Mouse (Mus musculus): ENCODE results near the gene Rom1. TPM values are rescaled to one million over a fixed set of nuclear protein-coding genes. Genes with fewer than 3 reads are reported as not detected.

The Rom1 gene
- polyA plus RNA-seq, 1 experiment: 8.2 TPM

GRCm38 (mm10) chr19:8965075-8965474 is 35.9 kb upstream of the Rom1 start:
- H3K9me3 ChIP-seq: no peaks in the 10 kb centered on the region
- H3K4me3 ChIP-seq (replicated peaks): peak overlapping the region; percentile 18
- peaks cover 53% of the 10 kb centered on the region for H3K4me1 ChIP-seq
- H3K36me3 ChIP-seq (replicated peaks; ENCODE audit: low read length): peaks cover 78% of the 10 kb centered on the region
- no peak for TF ChIP-seq GATA1 (IDR thresholded peaks at IDR 0.05; ENCODE audit: borderline replicate concordance, low read length)
- no peak for TF ChIP-seq FLI1 (IDR thresholded peaks at IDR 0.05; ENCODE audit: low read length)
- no peaks in the 10 kb centered on the region for H3K27me3 ChIP-seq (replicated peaks)

- Histone ChIP-seq H3K36me3 (replicated peaks; ENCODE audit: low read length) (peaks cover 86% of the 10 kb centered on the region), H3K27me3 (replicated peaks) (no peaks in the 10 kb centered on the region), H3K4me1 (peaks cover 45% of the 10 kb centered on the region), H3K4me3 (replicated peaks) (no peak overlapping the region), H3K9me3 (no peaks in the 10 kb centered on the region)
- no peak for TF ChIP-seq FLI1 (IDR thresholded peaks at IDR 0.05; ENCODE audit: low read length)
- no peak for TF ChIP-seq GATA1 (IDR thresholded peaks at IDR 0.05; ENCODE audit: borderline replicate concordance, low read length)
These were observed 33.1 kb upstream of the Rom1 start for GRCm38 (mm10) chr19:8962256-8962655.

- no peaks in the 10 kb centered on the region for H3K27me3 ChIP-seq (replicated peaks)
- TF ChIP-seq FLI1 (IDR thresholded peaks at IDR 0.05; ENCODE audit: low read length): no peak
- TF ChIP-seq GATA1 (IDR thresholded peaks at IDR 0.05; ENCODE audit: borderline replicate concordance, low read length): no peak
- peak overlapping the region; percentile 96 for H3K4me3 ChIP-seq (replicated peaks)
- H3K9me3 ChIP-seq: no peaks in the 10 kb centered on the region
- H3K36me3 ChIP-seq (replicated peaks; ENCODE audit: low read length): peaks cover 69% of the 10 kb centered on the region
- H3K4me1 ChIP-seq: peaks cover 47% of the 10 kb centered on the region
These were observed 25.0 kb upstream of the Rom1 start for GRCm38 (mm10) chr19:8954171-8954570.

GRCm38 (mm10) chr19:8953135-8954039 is 24.2 kb upstream of the Rom1 start, which contains the start of gene Tut1:
Gene Tut1, plus strand, starts transcription at chr19:8953847.
- TF ChIP-seq GATA1 (IDR thresholded peaks at IDR 0.05; ENCODE audit: borderline replicate concordance, low read length) (no peak), FLI1 (IDR thresholded peaks at IDR 0.05; ENCODE audit: low read length) (no peak)
- Histone ChIP-seq H3K36me3 (replicated peaks; ENCODE audit: low read length) (peaks cover 69% of the 10 kb centered on the region), H3K27me3 (replicated peaks) (no peaks in the 10 kb centered on the region), H3K4me3 (replicated peaks) (peak within 1 kb of the TSS; percentile 96), H3K9me3 (no peaks in the 10 kb centered on the region), H3K4me1 (peaks cover 47% of the 10 kb centered on the region)

GRCm38 (mm10) chr19:8952241-8952640 is 23.1 kb upstream of the Rom1 start:
- H3K9me3 ChIP-seq: no peaks in the 10 kb centered on the region
- H3K4me1 ChIP-seq: peaks cover 47% of the 10 kb centered on the region
- H3K4me3 ChIP-seq (replicated peaks): peak overlapping the region; percentile 96
- H3K36me3 ChIP-seq (replicated peaks; ENCODE audit: low read length): peaks cover 73% of the 10 kb centered on the region
- H3K27me3 ChIP-seq (replicated peaks): no peaks in the 10 kb centered on the region
- TF ChIP-seq FLI1 (IDR thresholded peaks at IDR 0.05; ENCODE audit: low read length): no peak
- no peak for TF ChIP-seq GATA1 (IDR thresholded peaks at IDR 0.05; ENCODE audit: borderline replicate concordance, low read length)

GRCm38 (mm10) chr19:8950190-8950589 is 21.0 kb upstream of the Rom1 start:
- Histone ChIP-seq H3K36me3 (replicated peaks; ENCODE audit: low read length) (peaks cover 74% of the 10 kb centered on the region), H3K27me3 (replicated peaks) (no peaks in the 10 kb centered on the region), H3K4me3 (replicated peaks) (no peak overlapping the region), H3K4me1 (peaks cover 54% of the 10 kb centered on the region), H3K9me3 (no peaks in the 10 kb centered on the region)
- no peak for TF ChIP-seq GATA1 (IDR thresholded peaks at IDR 0.05; ENCODE audit: borderline replicate concordance, low read length)
- TF ChIP-seq FLI1 (IDR thresholded peaks at IDR 0.05; ENCODE audit: low read length): no peak

GRCm38 (mm10) chr19:8946929-8947328 is 17.8 kb upstream of the Rom1 start:
- TF ChIP-seq GATA1 (IDR thresholded peaks at IDR 0.05; ENCODE audit: borderline replicate concordance, low read length) (no peak), FLI1 (IDR thresholded peaks at IDR 0.05; ENCODE audit: low read length) (no peak)
- Histone ChIP-seq H3K4me3 (replicated peaks) (no peak overlapping the region), H3K36me3 (replicated peaks; ENCODE audit: low read length) (peaks cover 79% of the 10 kb centered on the region), H3K4me1 (peaks cover 47% of the 10 kb centered on the region), H3K9me3 (no peaks in the 10 kb centered on the region), H3K27me3 (replicated peaks) (no peaks in the 10 kb centered on the region)

GRCm38 (mm10) chr19:8945251-8945650 is 16.1 kb upstream of the Rom1 start:
- Histone ChIP-seq H3K9me3 (no peaks in the 10 kb centered on the region), H3K4me3 (replicated peaks) (peak overlapping the region; percentile 65), H3K36me3 (replicated peaks; ENCODE audit: low read length) (peaks cover 73% of the 10 kb centered on the region)

GRCm38 (mm10) chr19:8944750-8945149 is 15.6 kb upstream of the Rom1 start:
- Histone ChIP-seq H3K4me3 (replicated peaks) (peak overlapping the region; percentile 65), H3K9me3 (no peaks in the 10 kb centered on the region), H3K27me3 (replicated peaks) (no peaks in the 10 kb centered on the region), H3K4me1 (peaks cover 50% of the 10 kb centered on the region), H3K36me3 (replicated peaks; ENCODE audit: low read length) (peaks cover 73% of the 10 kb centered on the region)
- no peak for TF ChIP-seq GATA1 (IDR thresholded peaks at IDR 0.05; ENCODE audit: borderline replicate concordance, low read length)

More at GRCm38 (mm10) chr19:8945251-8945650, 16.1 kb upstream of the Rom1 start:
- TF ChIP-seq GATA1 (IDR thresholded peaks at IDR 0.05; ENCODE audit: borderline replicate concordance, low read length) (no peak), FLI1 (IDR thresholded peaks at IDR 0.05; ENCODE audit: low read length) (no peak)
- H3K4me1 ChIP-seq: peaks cover 48% of the 10 kb centered on the region
- no peaks in the 10 kb centered on the region for H3K27me3 ChIP-seq (replicated peaks)

GRCm38 (mm10) chr19:8944062-8944461 is 14.9 kb upstream of the Rom1 start:
- peaks cover 55% of the 10 kb centered on the region for H3K4me1 ChIP-seq
- peaks cover 75% of the 10 kb centered on the region for H3K36me3 ChIP-seq (replicated peaks; ENCODE audit: low read length)
- no peaks in the 10 kb centered on the region for H3K9me3 ChIP-seq
- no peaks in the 10 kb centered on the region for H3K27me3 ChIP-seq (replicated peaks)
- H3K4me3 ChIP-seq (replicated peaks): peak overlapping the region; percentile 88
- TF ChIP-seq FLI1 (IDR thresholded peaks at IDR 0.05; ENCODE audit: low read length) (no peak), GATA1 (IDR thresholded peaks at IDR 0.05; ENCODE audit: borderline replicate concordance, low read length) (no peak)

All from megakaryocyte, embryonic 14.5 days (primary cell).